Mouse (Mus musculus) heart, adult 2 months (tissue): ENCODE results near the gene Alkbh2. TPM values are rescaled to one million over a fixed set of nuclear protein-coding genes. Genes with fewer than 3 reads are reported as not detected.

ENCODE experiments used
- DNase-seq, 2 experiments: peaks; one replicate each; pipeline ENCODE4 v3.0.0; 2021
- H3K27ac ChIP-seq: fragments of 200-600 bp; 2 replicates; pipeline ENCODE4 v1.8.1; 2022
- H3K27me3 ChIP-seq: fragments of 200-500 bp; 2 replicates; pipeline ENCODE4 v1.6.1; 2012; ENCODE audit warnings: mild to moderate bottlenecking, low read length, inconsistent platforms, mixed read lengths; ENCODE audit not compliant: control insufficient read depth, insufficient read depth
- H3K36me3 ChIP-seq: fragments of 200-500 bp; 2 replicates; pipeline ENCODE4 v1.6.1; 2012; ENCODE audit warnings: low read length, inconsistent platforms; ENCODE audit not compliant: control insufficient read depth, insufficient read depth
- H3K4me1 ChIP-seq: fragments of 200-500 bp; 2 replicates; pipeline ENCODE4 v1.6.1; 2011; ENCODE audit warnings: low read length; ENCODE audit not compliant: control insufficient read depth, insufficient read depth
- H3K4me3 ChIP-seq: fragments of 200-600 bp; 2 replicates; pipeline ENCODE4 v1.8.1; 2022
- H3K79me2 ChIP-seq: fragments of 200-500 bp; replicated peaks from 2 replicates; pipeline ENCODE4 v1.6.1; 2012; ENCODE audit warnings: mild to moderate bottlenecking, inconsistent platforms, low read length, moderate library complexity, mixed read lengths; ENCODE audit not compliant: control insufficient read depth, insufficient read depth
- H3K9ac ChIP-seq: fragments of 200-500 bp; 2 replicates; pipeline ENCODE4 v1.6.1; 2012; ENCODE audit warnings: low read depth, mild to moderate bottlenecking, control low read depth, inconsistent platforms, low read length, mixed read lengths
- CTCF ChIP-seq: fragments of 200-600 bp; IDR thresholded peaks from 2 replicates; pipeline ENCODE4 v1.8.1; 2022; ENCODE audit warnings: antibody characterized with exemption, mild to moderate bottlenecking, moderate library complexity
- EP300 ChIP-seq: fragments of 200-500 bp; IDR thresholded peaks from 2 replicates; pipeline ENCODE4 v1.6.1; 2011; ENCODE audit warnings: low read depth, low read length, control low read depth; ENCODE audit not compliant: insufficient read depth
- POLR2A ChIP-seq: fragments of 200-500 bp; IDR thresholded peaks from 2 replicates; pipeline ENCODE4 v1.6.1; 2011; ENCODE audit warnings: mild to moderate bottlenecking, low read depth, low read length, control low read depth; ENCODE audit not compliant: insufficient read depth
- WGBS: fragments of 180-500 bp; shearing (Covaris S2); methylation state at CpG from one replicate; pipeline ENCODE4 v1.1.7; 2018; 5-methylcytosine and 5-hydroxymethylcytosine counted together
- intact Hi-C: fragments of 180-260 bp; cut with DNase I; formaldehyde crosslinking; loops from one replicate; pipeline ENCODE4 v1.15.1; 2025
- polyA plus RNA-seq: library from polyadenylated mRNA; depleted of rRNA; stranded (reverse); fragments of >200 nt; gene quantifications from 2 replicates; pipeline ENCODE4 v1.2.3, GENCODE M21; 2012
- total RNA-seq, 2 experiments: library from RNA; stranded (reverse); gene quantifications; 2 replicates each; pipeline ENCODE4 v1.2.3; 2021

The Alkbh2 gene
- total and polyA plus RNA-seq, 3 experiments = 1.6 to 3.0 (median 2.0) TPM

DNA sequence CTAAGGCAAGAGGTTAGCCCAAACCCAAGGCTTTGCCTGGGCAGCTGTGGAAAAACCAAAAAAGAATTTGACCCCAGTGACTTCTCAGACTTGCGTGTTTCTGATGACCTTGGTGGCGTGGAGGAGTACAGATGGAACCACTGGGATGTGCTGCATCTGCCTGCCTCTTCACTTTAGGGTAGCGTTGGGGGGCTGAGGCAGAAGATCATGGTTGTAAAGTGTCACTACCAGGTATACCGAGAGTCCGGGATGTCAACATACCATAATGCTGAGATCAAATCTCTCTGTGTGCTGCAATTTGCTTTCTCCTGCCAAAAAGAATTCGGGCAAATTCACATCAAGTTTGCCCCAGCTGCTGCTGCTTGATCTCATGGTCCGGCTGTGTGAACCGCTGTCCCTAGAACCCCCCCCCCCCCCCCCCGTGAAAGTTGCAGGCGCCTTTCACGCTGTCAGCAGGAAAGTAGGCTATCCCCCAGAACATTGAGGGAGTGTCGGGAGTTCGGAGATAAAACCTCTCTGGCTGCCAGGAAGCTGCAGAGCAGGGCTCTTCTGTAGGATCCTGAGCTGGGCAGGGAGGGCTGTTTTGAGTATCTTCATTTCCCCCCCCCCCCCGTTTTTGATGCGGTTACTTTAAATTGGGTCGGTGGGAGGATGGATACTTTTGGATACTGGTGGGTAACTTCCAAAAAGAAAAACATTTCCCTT is 46.0 kb upstream of the Alkbh2 start:
- Histone ChIP-seq H3K36me3 (peaks cover 4% of the 10 kb centered on the region), H3K27me3 (no peaks in the 10 kb centered on the region), H3K9ac (peak overlapping the region; percentile 35; the same call in 1 of the 2 replicates), H3K79me2 (0 out of 2 replicates have a peak, but pooled peaks cover 2% of the 10 kb centered on the region), H3K27ac (peak overlapping the region; percentile 94), H3K4me1 (peaks cover 14% of the 10 kb centered on the region), H3K4me3 (no peak overlapping the region)
- intact Hi-C loops = loop anchor here (10.0 kb wide), 1 partner anchor 201 kb away; no protein-coding TSS in a partner anchor
- no peak for DNase-seq
- WGBS = 10% methylated on average over 15 of the region's 16 CpGs
- TF ChIP-seq POLR2A (no peak), CTCF (no peak), EP300 (no peak)

DNA sequence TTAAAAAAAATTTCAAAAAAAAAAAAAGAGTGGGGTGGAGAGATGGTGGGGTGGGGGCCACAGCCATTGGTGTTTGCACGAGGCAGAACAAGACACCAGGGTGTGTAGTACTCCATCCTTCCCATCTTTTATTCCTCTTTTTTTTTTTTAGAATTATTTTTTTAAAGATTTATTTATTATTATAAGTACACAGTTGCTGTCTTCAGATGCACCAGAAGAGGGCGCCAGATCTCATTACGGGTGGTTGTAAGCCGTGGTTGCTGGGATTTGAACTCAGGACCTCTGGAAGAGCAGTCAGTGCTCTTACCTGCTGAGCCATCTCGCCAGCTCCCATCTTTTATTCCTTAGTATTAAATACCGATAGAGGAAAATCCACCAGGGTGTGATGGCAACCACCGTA is 45.4 kb upstream of the Alkbh2 start:
- H3K4me3 ChIP-seq = no peak overlapping the region
- WGBS = 67% methylated on average over 7 of the region's 7 CpGs
- H3K4me1 ChIP-seq = peaks cover 8% of the 10 kb centered on the region
- peak overlapping the region; percentile 36; the same call in 1 of the 2 replicates for H3K27ac ChIP-seq
- 0 out of 2 replicates have a peak, but pooled peaks cover 2% of the 10 kb centered on the region for H3K79me2 ChIP-seq
- TF ChIP-seq EP300 = no peak
- TF ChIP-seq CTCF = peak; percentile 58
- TF ChIP-seq POLR2A = no peak
- H3K27me3 ChIP-seq = no peaks in the 10 kb centered on the region
- peaks cover 4% of the 10 kb centered on the region for H3K36me3 ChIP-seq
- DNase-seq = no peak
- intact Hi-C loops = loop anchor here (10.0 kb wide), 1 partner anchor 201 kb away; no protein-coding TSS in a partner anchor
- no peak overlapping the region; the same call in 1 of the 2 replicates for H3K9ac ChIP-seq

GRCm38 (mm10) chr5:114172936-114173335 is 44.9 kb upstream of the Alkbh2 start:
- intact Hi-C loops = loop anchor here (10.0 kb wide), 1 partner anchor 202 kb away; no protein-coding TSS in a partner anchor
- no peak overlapping the region for H3K27ac ChIP-seq
- no peak for TF ChIP-seq CTCF
- 0 out of 2 replicates have a peak, but pooled peaks have one; percentile 7 for TF ChIP-seq EP300

DNA sequence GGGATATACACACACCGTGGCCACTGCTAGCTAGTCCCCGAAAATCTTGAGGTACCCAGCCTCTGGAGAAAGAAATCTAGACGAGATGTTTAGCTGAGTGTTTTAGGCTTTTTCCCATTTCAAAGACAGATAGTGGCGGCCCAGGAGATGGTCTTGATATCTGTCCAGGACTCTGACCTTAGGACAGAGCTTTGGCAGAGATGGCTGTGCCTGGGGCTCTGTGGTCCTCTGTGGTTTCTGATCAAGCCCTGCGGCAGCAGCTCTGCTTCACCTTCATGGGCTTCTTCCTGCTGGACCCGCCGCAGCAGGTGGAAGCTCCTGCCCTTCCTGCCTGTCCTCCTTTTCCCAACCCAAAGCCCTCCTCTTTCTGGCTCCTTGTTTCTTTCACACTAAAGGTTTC is 42.3 kb upstream of the Alkbh2 start:
- Histone ChIP-seq H3K27ac (no peak overlapping the region), H3K9ac (no peak overlapping the region), H3K79me2 (no peaks in the 10 kb centered on the region), H3K4me1 (peaks cover 3% of the 10 kb centered on the region), H3K36me3 (no peaks in the 10 kb centered on the region), H3K27me3 (no peaks in the 10 kb centered on the region), H3K4me3 (no peak overlapping the region)
- 67% methylated on average over 7 of the region's 7 CpGs for WGBS
- intact Hi-C loops = loop anchor here (10.0 kb wide), 1 partner anchor 204 kb away; no protein-coding TSS in a partner anchor
- DNase-seq = no peak
- no peak for TF ChIP-seq CTCF
- no peak for TF ChIP-seq POLR2A
- TF ChIP-seq EP300 = no peak

More at GRCm38 (mm10) chr5:114172936-114173335, 44.9 kb upstream of the Alkbh2 start:
- Histone ChIP-seq H3K27me3 (no peaks in the 10 kb centered on the region), H3K4me3 (no peak overlapping the region), H3K79me2 (0 out of 2 replicates have a peak, but pooled peaks cover 2% of the 10 kb centered on the region), H3K36me3 (peaks cover 3% of the 10 kb centered on the region), H3K9ac (no peak overlapping the region), H3K4me1 (peaks cover 5% of the 10 kb centered on the region)
- WGBS = 92% methylated on average over 3 of the region's 3 CpGs
- DNase-seq = no peak

DNA sequence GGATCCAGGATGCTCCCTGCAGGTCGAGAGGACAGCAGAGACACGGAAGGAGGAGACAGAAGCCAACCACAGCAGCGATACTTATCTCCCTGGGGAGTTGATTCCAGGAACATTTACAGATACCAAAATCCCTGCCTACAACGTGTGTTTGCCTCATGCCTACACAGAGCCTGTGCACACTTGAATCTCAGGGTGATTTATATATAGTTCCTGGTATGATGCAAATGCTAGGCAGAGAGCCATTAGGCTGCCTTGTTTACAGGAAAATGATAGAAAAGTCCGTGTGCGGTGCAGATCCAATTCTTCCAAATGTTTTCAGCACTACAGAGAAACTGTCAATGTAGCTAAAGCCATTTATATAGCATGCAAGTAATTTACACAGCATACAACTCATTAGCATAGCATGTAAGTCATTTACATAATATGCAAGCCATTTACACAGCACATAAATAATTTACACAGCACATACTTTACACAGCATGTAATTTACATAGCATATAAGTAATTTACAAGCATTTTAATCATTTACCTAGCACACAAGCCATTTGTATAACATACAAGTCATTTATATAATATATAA is 35.2 kb upstream of the Alkbh2 start:
- peaks cover 5% of the 10 kb centered on the region for H3K4me1 ChIP-seq
- H3K4me3 ChIP-seq = no peak overlapping the region
- intact Hi-C loops = no loop called here
- 28% methylated on average over 6 of the region's 6 CpGs for WGBS
- no peak for DNase-seq
- H3K27me3 ChIP-seq = no peaks in the 10 kb centered on the region
- no peak overlapping the region for H3K9ac ChIP-seq
- H3K79me2 ChIP-seq = no peaks in the 10 kb centered on the region
- H3K36me3 ChIP-seq = peaks cover 3% of the 10 kb centered on the region; the same call in 1 of the 2 replicates
- TF ChIP-seq CTCF (no peak), POLR2A (no peak), EP300 (no peak)
- peak overlapping the region; percentile 54; the same call in 1 of the 2 replicates for H3K27ac ChIP-seq
